Mouse (Mus musculus) layer of hippocampus, adult 8-10 months (tissue): ENCODE measurements around the gene Cntn4. TPM values are rescaled to one million over a fixed set of nuclear protein-coding genes. Genes with fewer than 3 reads are reported as not detected.

Experiments used
- DNase-seq, 2 experiments: peaks; one replicate each; pipeline ENCODE4 v3.0.0; 2022; ENCODE audit warnings: low spot score in 2 of 2
- total RNA-seq, 4 experiments: library from RNA; stranded (reverse); gene quantifications; 2 replicates each; pipeline ENCODE4 v1.2.4; 2022

Cntn4 gene
- total RNA-seq, 4 experiments from 2014 or later = 32.7 to 40.1 (median 34.9) TPM

DNA sequence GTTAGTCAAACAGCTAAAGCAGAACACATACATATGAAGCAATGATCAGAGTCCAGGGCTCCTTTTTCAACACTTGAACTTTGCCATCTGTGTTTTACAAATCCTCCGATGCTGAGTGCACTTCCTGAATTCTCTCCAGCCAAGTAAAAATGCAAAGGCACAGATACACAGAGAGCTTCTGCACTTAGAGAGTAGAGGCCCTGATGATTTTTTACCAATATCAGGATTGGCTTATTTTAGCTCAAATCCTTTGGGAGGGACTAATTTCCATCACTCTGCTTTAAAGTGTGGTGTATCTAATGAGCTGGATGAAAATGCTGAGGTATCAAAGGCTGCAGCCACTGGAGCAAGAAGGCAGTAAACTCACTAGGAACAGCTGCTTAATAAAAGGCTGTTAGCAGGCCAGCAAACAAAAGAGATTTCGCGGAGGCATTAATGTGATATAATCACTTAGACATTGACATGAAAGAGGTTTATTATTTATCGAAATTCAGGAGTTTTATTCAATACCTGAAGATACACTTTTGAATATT, 400.7 kb downstream of the Cntn4 start:
- no peak for DNase-seq

DNA sequence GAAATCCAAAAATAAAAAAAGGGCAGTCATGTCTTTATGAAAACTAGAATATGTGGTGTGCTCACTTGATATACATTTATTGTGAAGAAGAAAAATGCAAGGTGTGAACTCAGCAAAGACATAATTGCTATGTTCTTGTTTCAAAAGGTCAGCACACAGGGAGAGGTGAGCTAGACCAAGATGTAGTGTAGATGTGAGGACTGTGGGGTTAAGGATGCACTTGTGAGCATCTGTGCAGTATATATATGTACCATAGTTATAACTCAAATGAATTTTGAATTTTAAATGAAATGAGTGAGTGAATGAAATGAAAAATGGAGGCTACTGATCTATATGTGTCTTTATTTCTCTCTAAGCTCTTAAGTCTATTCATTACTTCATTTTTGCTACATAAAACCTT, 401.2 kb downstream of the Cntn4 start:
- no peak for DNase-seq

DNA sequence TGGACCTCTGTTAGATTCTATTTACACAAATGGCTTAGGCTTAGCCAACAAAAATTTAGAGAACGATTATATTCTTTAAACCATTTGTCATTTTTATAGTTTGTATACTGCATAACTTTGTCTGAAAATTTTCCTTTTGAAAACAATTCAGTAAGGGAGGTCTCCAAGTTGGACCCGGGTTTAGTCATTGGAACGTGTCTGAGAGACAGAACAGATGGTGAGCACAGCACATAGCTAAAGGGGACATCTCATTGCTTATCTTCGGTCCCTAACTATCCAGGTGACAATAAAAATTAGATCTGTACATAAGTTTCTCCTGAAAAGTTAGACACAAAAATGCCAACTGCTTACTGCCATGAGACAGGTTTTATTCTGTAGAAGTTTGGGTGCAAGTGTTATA, 420.4 kb downstream of the Cntn4 start:
- no peak for DNase-seq

DNA sequence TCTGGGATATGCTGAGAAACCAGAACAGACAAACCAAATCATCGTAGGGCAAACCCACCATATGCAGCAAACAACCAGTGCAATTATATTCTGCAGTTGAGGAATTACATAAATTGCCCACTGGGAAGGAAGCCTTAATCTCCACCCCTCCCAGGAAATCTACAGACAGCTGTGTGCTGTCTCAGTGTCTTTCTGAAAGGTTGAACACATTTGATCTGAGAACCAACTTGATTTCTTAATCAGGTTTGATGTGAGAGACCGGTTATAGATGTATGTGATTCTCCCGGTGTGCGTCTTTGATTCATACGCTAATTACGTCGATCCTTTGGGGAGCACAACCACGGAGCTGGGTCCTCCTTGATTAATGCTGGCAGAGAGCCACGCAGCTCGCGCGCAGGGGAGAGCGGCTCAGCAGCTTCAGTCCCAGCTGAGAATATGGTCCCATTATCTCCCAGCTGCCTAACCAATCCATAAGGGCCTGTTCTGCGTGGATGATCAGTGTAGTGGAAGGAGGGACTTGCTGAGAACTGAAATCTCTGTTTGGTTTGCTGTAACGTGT, 441.1 kb downstream of the Cntn4 start:
- peak; percentile 41 to 66 for DNase-seq

DNA sequence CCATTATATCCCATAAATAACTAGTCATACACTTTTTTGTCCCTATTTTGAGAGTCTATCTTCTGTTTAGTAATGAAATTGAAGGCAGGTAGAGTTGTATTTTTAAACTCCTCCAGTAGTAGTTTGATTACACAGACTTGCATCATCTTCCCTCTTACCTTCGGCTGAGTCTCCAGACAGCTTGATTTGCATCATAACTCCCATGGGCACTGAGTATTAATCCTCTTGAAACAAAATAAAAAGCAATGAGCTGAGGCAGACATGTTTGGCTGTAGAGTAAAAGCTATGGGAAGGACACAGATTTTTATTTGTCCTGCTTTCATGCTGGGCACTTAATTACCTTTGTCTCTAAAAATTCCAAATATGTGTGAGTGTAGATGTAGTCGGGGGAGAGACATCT, 476.1 kb downstream of the Cntn4 start:
- no peak for DNase-seq

DNA sequence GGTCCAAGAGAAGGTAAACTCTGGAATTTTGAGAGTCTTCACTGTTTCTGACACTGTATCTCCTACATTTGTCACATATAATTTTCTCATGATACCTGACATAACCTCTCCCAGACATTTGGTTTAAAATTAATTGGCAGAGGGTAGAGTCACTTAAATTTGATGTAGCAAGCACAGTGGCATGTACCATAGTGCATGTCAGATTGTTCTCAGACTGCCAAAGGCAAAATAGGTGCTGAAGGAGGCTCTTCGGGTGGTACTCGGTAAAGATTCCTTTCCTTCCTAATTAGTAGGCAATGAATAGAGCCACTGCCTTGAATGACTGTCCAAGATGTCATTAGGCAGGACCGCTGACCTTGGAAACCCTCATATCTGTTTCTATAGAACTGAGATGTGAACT, 477.9 kb downstream of the Cntn4 start:
- no peak for DNase-seq

DNA sequence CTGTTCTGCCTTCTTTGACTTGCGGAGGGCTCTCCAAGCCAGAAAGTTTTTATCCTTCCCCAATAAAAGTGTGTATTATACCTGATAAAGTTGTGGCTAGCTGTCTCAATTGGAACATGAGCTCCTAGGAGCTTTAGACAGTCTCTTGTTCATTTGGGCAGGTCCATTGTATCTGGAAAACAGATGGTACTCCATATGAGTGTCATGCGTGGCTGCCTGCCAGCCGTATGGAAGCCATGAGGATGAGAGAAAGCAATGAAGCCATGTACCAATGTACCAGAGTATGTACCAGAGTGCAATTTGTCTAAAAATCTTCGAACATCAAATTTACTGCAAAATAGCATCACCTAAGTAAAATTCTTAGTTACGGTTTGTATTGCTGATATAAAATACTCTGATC, 500.1 kb downstream of the Cntn4 start:
- DNase-seq = peak; percentile 63 to 78

DNA sequence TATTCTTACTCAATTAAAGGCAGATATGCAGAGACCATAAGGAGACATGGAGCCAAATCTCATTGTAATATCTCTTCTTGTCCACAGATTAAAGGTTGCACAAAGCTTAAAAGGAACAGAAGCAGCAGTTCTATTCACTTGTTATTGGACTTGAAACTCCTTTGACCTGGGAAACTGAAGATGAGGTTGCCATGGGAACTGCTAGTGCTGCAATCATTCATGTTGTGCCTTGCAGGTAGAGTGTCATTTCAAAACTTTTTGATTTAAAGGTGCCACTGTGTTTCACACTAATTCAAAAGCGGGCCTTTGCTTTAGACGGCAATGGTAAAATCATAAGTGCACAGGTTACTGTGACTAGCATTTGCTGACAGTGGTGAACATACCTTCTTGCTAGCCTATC, 504.1 kb downstream of the Cntn4 start:
- DNase-seq = no peak

DNA sequence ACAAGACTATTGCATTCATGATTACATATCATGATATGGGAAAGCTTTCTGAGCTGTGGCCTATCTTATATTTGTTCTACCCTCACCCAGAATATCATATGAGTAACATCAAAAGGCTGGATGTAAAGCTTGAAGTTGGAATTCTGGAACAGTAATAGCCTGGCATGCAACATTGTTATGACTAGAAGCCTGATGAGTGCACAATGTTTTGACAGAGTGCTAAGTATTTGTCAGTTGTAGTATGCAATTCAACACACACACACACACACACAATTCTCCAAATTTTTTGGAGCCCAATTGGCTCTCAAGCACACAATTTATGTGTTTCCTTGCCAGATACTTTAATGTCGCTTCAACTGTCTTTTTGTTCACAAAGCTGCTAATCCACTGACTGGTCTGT, 523.5 kb downstream of the Cntn4 start:
- no peak for DNase-seq

DNA sequence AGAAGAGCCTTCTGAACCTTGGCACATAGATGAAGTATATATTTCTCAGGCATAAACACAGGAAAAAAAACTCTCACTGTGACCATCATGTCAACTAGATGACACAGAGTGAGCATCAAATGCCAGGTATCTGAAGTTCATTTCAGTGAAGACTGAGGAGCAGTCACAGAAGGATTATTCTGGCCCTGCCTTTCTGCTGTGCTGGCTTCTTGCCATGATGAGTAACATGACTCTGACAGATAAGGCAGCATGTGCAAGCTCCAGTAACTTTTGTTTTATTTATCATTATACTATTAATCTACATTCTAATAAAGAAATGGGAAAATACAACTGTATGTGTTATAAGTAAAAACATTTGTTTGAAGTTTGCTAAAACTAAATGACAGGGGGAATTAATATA, 529.9 kb downstream of the Cntn4 start:
- DNase-seq = no peak

DNA sequence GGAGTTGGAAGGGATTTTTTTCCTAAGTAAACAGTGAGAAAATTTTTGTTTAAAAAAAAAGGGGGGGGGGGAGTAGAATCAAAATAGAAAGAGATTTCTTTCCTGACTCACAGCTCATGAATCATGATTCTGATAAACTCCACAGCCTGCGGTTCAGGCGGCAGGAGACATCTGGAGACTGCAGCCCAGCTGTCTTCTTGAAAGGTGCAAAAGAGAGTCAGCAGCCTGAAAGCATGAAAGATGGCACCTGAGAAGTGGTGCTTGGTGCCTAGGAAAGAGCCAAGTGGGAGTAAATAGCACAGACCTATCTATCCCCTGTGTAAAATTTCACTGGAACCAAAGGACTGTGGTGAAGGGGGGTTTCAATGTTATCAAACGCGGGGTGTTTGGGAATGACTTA, 535.6 kb downstream of the Cntn4 start:
- DNase-seq = peak in 1 of 2 experiments; percentile 15

DNA sequence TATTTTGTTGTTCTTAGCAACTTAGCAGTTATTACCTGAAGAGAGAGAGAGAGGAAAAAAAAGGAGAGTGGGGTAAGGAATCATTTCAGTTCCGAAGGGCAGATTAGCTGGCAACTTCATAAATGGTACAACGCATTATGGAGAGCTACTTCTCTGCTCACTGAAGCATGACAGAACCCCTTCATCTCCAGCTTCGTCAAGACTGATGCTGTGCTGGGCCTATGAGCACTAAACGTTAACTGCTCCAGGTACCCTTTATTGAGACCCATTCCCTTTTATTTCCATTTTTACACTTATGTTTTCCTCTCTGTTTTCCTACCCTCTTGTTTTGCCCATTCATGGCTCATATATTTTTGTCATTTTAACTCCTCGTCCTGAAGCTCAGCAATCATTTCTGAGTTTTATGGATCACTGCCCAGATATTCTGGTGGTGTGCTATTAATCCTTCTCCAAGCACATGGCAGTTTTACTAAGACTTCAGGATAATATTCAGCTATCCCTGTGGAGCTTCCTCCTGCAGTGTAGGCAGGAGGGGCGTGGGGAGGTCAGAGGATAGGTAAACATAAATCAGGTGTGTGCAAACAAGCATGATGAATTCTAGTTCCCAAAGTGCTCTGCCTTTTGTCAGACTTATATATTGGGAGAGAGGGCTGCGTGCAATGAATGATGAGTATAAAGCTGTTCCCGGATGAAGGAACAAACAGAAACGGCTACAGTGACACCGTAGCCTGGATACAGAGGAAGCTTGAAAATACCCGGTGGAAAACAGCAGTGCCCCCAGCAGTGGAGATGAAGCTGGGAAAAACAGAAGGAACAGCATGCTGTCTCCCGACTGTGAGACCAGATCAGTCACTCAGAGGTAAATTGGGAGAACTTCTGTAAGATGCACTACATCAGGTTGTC, 559.8 kb downstream of the Cntn4 start:
- DNase-seq = no peak

DNA sequence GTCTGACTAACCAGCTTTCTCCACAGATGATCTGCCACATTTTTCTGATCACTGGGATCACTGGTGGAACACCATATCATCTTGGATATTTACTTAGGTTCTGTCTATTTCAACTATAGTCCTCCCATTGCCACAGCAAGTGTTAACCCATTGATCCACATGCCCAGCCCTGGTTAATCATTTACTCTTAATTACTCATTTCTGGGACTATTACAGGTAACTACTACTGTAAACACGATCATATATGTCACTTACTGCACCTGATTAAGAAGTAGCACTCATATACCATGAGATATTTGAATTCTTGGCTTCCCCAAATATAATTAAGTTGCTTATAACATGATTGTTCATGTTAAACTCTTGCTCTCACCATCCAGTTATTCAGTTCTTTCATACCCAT, 564.1 kb downstream of the Cntn4 start:
- DNase-seq = no peak

DNA sequence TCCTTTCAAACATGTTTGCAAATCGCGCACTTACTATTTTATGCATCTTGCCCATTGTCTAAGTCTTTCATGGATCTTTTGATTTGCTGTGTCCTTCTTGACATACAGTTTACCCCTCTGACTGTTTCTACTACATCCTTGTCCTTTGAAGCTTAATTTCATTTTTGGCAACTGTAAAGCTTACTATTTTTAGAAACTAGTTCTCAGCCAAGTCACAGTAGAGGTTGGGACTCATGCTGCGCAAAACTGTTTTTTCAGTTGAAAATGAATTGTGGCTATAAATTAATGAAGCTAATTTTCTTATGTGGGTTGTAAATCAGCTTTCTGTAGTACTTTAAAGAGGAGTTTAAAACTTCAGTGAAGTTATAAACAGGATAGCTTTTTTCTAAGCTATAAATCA, 585.9 kb downstream of the Cntn4 start:
- DNase-seq = no peak

DNA sequence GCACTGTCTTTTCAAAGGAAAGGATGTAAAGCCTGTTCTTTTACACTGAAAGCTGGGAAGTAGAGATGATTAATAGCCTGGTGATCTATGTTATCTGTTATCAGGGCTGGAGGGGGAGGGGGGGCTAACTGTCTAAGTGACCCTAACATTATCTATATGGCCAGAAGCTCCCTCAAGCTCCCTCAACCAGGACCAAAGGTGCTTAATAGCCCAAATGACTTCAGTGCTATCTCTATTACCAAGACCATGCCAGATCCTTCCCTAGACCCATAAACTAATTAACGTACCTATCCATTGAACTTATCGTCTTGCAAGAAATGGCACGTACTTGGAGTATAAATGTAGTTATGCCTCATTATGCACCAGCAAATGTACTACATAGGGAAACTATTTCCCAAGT, 588.0 kb downstream of the Cntn4 start:
- no peak for DNase-seq

DNA sequence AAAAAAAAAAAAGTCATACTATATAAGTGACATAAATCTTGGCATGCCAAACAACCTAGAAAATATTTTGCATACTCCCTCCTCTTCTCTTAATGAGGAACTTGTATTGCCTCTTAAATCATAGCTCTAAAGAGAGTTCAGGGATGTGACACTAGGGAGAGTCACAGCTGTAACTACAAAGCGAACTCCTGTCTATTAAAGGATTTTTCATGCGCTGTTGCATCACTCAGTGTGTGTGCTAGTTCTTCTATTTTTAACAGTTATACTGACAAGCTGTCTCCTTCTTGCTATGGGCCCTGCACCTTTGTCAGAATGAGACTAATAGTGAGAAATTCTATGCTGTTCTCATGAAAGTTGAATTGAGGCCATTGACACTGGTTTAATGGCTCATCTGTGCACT, 588.8 kb downstream of the Cntn4 start:
- no peak for DNase-seq

DNA sequence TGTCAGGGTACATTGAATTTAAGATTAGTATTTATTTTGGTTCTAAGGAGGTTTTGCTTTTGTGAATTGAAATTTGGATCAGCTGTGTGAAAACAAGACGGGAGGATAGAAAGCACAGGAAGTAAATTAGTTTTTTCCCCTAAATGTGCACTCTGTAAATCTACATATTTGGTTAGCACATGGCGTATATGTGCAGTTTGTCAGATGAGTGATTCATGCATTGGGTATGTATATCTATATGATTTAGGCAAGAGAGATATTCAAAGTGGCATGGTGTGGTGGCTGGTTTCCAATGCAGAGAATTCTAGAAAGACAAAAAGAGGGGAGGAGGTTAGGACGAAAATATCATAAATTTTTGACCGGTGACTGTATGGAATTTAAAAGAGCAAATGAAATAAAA, 591.3 kb downstream of the Cntn4 start:
- no peak for DNase-seq

DNA sequence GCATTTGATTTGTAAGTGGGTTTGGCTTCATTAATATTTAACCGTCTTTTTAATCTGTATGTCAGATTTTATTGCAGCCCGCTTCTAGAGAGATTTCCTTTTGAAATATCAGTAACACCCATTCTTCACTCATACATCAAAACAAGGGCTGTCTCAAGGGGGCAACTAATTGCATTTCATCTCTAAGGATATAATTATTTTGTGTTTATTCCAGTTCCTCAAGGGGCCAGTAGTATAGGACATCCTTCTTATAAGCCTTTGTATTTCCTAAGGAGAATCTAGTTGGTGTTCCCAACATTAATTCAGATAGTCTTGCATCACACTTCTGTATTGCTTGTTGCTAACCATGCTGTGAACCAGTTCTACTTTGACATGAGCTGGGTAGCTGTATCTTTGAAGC, 599.7 kb downstream of the Cntn4 start:
- no peak for DNase-seq

DNA sequence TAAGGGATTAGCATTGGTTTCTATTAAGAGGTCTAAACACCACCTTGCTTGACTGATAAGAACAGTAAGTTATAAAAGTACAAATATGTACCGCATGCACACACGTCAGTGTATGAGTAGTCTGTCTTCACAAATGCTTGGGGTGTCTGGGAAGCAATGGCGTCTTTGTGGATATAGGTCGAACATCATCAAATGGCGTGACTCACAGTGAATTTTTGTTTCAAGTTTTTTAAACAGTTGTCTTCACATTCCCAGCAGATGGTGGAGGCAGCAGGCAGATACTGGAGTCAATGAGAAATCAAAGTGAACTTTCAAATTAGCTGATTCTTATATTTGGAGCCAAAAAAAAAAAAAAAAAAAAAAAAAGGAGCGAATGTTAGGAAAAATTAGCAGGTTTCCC, 604.2 kb downstream of the Cntn4 start:
- DNase-seq = peak; percentile 42 to 64

DNA sequence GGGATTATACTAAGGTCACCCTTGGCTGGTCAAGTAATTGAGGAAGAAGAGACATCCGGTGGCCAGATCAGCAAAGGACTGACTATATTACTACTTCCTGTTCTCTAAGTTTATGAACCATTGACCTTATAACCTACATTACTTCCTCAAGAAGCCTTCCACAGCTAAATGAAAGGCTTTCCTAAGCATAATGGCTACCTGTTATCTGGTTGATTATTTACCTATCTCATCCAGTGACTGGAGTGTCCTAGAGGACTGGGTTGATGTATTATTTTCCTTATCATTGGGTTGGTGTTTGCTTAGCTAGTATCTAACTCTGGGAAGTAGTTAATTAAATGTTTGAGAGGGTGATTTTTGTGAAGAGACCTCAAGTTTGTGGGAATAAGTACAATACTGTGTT, 606.4 kb downstream of the Cntn4 start:
- no peak for DNase-seq

DNA sequence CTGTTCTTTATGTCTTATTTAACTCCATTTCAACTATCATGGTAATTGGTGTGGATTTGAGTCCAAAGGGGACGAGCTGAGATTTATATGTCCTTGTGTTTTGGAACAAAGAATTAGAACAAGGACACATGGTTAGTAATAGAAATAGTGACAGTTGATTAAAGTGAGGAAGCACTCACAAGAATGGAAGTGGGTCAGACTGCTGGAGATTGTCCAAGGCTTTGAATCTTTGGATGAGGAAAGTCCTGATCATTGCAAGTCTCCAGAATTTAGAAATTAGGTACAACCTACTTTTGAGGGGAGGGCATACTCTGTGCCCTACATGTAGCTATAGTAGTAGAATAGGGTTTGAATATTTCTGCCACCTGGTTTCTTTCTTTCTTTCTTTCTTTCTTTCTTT, 622.0 kb downstream of the Cntn4 start:
- DNase-seq = no peak

DNA sequence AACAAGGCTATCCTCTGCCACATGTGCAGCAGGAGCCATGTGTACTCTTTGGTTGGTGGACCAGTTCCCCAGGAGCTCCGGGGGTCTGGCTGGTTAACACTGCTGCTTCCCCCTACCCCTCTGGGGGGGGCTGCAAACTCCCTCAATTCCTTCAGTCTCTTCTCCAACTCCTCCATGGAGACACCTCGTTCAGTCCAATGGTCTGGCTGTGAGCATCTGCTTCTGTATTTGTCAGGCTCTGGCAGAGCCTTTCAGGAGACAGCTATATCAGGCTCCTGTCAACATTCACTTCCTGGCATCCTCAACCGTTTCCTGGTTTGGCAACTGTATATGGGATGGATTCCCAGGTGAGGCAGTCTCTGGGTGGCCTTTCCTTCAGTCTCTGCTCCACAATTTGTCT, 622.7 kb downstream of the Cntn4 start:
- DNase-seq = no peak

DNA sequence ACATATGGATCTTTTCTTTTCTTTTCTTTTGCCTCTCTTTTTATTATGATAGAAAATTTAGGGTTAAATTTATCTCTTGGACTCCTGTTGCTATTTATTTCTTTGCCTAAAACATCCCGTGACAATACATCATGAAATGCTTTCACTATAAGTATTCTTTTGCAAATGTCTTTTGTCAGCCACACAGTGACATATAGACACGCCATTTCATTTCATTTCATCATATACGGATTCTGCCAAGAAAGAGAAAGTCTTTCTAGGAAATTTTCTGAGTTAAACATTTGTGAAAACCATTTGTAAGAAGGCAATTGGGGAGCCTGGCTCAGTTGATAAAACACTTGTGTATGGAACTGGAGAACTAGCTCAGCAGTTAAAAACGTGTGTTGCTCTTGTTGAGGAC, 625.0 kb downstream of the Cntn4 start:
- DNase-seq = no peak
